Mouse (Mus musculus) retina, adult 2 months (tissue): ENCODE data around the gene Olfr1507.

Source experiments
- DNase-seq: peaks from one replicate; pipeline ENCODE4 v3.0.0-alpha.2; 2012; ENCODE audit warnings: low read depth, low spot score

The Olfr1507 gene

DNA sequence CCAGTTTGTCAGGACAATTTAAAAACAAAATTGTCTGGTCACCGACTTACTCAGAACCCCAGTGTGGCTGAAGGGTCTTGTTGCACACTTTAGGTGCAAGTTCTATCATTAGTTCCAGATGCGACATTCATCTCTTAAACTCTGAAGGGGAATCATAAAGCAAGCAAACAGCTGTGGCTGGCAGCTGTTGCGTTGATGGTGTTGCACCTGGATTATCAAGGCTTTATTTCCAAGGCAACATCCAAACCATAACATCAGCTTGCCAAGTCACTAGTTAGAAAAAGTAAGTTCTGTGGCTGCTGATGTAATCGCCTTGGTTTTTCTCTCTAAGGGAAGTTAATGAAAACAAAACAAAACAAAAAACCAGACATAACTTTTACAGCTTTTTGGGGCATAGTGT lies at the start of gene Olfr1507:
Gene Olfr1507 (minus strand): TSS at position 234 of the 400 bp plus-strand sequence.
- no peak for DNase-seq

DNA sequence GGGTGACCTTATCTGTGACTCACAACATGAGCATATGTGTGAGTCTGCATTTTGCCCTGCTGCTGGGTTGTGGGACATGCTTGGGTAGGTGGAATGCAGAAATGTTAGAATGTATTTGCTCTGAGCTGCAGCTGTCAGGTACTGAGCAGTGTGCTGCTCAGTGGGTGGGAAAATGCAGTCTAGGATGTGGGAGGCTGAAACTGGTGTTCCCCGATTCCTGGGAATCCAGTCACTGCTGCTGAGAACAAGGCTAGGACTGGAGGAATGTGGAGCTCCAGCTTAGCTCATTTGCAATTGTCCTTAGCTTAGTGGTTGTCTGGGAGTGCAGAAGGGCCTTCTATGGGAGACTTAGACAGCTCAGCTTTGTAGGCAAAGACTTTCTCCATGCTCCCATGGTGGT lies 37.8 kb upstream of the Olfr1507 start:
- no peak for DNase-seq

DNA sequence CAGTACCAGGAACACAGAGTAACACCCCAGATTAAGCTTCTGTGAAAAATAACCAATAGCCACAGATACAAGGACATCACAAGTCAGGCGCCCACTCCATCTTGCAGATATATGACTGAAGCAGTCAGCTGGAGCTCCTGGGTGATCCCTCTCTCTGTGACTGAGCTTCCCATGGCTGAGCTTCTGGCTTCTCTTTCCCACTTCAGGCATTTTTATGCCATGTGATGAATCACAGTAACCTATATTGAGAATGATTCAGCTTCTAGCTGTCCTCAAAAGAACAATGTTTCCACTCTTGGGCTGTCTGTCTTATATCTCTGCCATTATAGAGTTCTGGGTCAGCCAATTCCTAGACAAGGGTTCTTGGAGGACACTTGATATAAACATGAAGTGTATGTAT lies 29.4 kb upstream of the Olfr1507 start:
- no peak for DNase-seq

DNA sequence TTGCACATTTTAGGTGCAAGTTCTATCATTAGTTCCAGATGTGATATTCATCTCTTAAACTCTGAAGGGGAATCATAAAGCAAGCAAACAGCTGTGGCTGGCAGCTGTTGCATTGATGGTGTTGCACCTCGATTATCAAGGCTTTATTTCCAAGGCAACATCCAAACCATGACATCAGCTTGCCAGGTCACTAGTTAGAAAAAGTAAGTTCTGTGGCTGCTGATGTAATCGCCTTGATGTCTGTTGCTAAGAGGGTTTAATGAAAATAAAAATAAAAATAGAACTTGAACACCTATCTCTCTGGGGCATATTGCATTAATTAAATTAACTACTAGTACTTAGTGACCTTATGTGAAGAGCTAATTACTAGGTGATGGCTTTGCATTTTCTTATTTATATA lies 28.2 kb downstream of the Olfr1507 start, which contains the start of gene Olfr1508:
Gene Olfr1508 (minus strand): TSS at position 101 of the 400 bp plus-strand sequence.
- DNase-seq = no peak

DNA sequence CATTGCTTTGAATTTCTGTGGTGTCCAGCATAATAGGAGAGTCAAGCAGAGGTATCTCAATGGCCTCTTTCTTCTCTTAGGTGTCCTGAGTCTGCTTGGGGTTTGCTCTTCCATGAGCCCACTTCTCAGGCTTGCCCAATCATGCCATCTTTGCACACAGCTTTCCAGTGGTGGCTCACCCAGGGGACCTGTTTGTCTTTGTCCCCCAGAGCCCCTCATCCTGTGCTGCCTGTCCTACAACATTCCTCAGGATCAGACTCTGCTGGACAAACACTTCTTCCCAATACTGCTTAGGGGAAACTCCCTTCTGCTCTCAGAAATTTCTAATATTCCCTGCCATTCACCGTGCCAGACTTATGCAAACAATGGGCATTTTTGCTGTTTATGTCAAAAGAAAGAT lies 29.8 kb downstream of the Olfr1507 start:
- no peak for DNase-seq

DNA sequence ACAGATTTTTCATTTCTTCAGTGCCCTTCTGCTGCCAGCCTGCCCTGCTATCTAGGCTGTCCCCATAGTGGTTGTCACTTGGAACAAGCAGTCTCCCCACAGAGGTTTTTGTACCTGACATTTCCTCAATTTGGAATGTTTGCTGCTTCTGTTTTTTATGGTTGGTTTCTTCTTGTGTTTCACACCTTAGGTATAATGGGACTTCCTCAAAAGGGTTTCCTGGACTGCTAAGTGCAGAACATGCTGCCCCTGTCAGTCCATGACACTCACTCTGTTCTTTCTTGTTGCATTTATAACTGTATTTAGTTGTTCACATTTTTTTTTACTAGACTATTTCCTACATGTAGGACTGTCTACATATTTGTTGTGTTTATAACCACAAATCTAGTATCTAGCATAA lies 33.6 kb downstream of the Olfr1507 start:
- no peak for DNase-seq

DNA sequence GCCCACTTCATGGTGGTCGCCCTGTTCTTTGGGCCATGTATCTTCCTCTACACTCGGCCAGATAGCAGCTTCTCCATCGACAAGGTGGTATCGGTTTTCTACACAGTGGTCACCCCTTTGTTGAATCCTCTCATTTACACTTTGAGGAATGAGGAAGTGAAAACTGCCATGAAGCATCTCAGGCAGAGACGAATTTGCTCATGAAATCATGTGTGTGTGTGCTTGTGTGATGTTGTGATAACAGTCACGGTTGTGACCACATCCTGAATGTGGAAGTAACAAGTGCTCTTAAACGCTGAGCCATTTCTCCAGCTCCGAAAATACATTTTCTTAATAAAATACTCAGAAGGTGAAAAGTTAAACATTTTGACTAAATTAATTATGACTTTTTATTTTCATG lies 44.4 kb downstream of the Olfr1507 start:
- DNase-seq = no peak

DNA sequence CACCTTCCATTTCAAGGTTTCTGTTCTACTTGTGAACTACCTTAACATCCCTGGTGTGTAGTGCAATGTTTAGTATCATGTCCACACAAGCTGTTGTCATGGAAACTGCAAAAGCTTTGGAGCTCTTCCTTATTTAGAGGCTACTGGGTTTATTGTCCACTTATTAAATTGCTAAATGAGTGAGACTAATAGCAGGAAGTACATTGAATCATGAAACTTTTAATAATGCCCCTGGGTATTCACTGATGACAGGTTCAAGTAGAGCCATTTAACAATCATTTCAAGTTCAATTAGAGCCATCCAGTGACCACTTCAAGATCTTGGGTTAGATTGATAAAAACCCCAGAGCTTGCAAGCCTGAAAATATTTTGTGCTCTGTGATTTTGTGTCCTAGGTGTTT lies 52.9 kb downstream of the Olfr1507 start, which contains the start of gene Olfr1509:
Gene Olfr1509 (plus strand): TSS at position 301 of the 400 bp plus-strand sequence.
- no peak for DNase-seq
